In the genomic region with DNA sequence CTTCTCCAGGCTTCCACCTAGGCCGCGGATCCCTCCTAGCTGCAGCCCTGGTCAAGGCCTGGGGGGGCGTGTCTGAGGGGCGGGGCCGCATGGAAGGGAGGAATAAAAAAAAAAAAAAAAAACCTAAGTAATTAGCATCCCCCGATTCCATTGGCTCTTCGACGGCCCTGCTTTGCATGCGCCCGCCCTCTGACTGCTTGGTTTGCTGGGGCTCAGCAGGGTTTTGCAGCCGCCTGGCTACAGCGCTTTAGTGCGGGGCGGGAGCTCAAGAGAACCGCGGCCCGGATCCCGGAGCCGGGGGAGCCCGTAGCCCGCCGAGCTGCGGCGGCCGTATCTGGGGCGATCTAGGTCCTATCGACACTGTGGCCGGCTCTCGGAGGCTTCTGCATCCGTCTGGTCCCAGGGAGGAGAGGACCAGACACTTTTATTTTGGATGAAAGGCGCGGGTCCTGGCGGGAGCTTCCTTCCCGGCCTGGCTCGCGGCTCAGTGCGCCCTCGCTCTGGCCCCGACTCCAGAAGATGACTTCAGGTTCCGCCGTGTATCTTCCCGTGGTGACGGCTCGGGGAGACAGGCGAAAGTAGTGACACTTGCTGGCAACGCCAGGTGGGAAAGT, we compare ENCODE assay signal across 7 mouse cellular contexts. TPM values are rescaled to one million over a fixed set of nuclear protein-coding genes. Genes with fewer than 3 reads are reported as not detected.
DNase-seq lines count a peak whose midpoint lies in the region; ATAC-seq and TF ChIP-seq lines count a peak whose summit lies in the region.

A gene (plus strand): TSS at position 210 of the 614 bp plus-strand sequence.

- no peaks in the 10 kb centered on the region for H3K9me3 ChIP-seq in embryonic facial prominence, embryonic 13.5 days
- H3K9me3 ChIP-seq in limb, embryonic 13.5 days: peaks cover 4% of the 10 kb centered on the region; the same call in 1 of the 2 replicates
- H3K9me3 ChIP-seq in midbrain, embryonic 15.5 days: no peaks in the 10 kb centered on the region

- TF ChIP-seq CTCF in spleen, adult 2 months (IDR thresholded peaks at IDR 0.05; ENCODE audit: extremely low read depth, insufficient read depth, insufficient read length, insufficient replicate concordance): no peak

- H3K4me3 ChIP-seq in embryonic facial prominence, embryonic 13.5 days: peak within 1 kb of the TSS; percentile 69
- H3K4me3 ChIP-seq in limb, embryonic 13.5 days: peak within 1 kb of the TSS; percentile 76
- peak within 1 kb of the TSS; percentile 61 for H3K4me3 ChIP-seq in midbrain, embryonic 15.5 days
- peak within 1 kb of the TSS; percentile 61 for H3K4me3 ChIP-seq in spleen, adult 2 months (ENCODE audit: extremely low read depth, insufficient read depth, insufficient read length)

- peaks cover 37% of the 10 kb centered on the region for H3K4me1 ChIP-seq in embryonic facial prominence, embryonic 13.5 days
- H3K4me1 ChIP-seq in limb, embryonic 13.5 days: peaks cover 25% of the 10 kb centered on the region
- peaks cover 28% of the 10 kb centered on the region for H3K4me1 ChIP-seq in midbrain, embryonic 15.5 days
- no peaks in the 10 kb centered on the region; the same call in none of the 2 replicates for H3K4me1 ChIP-seq in spleen, adult 2 months (ENCODE audit: control insufficient read depth, insufficient read depth, insufficient read length)

- WGBS in embryonic facial prominence, embryonic 13.5 days: under 1% methylated on average over 46 of the region's 46 CpGs
- under 1% methylated on average over 46 of the region's 46 CpGs for WGBS in limb, embryonic 13.5 days
- WGBS in midbrain, embryonic 15.5 days: under 1% methylated on average over 46 of the region's 46 CpGs
- 1% methylated on average over 46 of the region's 46 CpGs for WGBS in spleen, adult 2 months

- TF ChIP-seq POLR2A in spleen, adult 2 months (IDR thresholded peaks at IDR 0.05; ENCODE audit: low read depth, low read length): no peak

- H3K27me3 ChIP-seq in embryonic facial prominence, embryonic 13.5 days: peaks cover 18% of the 10 kb centered on the region
- H3K27me3 ChIP-seq in limb, embryonic 13.5 days: no peaks in the 10 kb centered on the region
- no peaks in the 10 kb centered on the region for H3K27me3 ChIP-seq in midbrain, embryonic 15.5 days (replicated peaks)
- peaks cover 9% of the 10 kb centered on the region for H3K27me3 ChIP-seq in spleen, adult 2 months (ENCODE audit: control insufficient read depth, insufficient read depth, low read length)

- peak within 1 kb of the TSS; percentile 83 for H3K9ac ChIP-seq in embryonic facial prominence, embryonic 13.5 days
- peak within 1 kb of the TSS; percentile 81 for H3K9ac ChIP-seq in limb, embryonic 13.5 days
- H3K9ac ChIP-seq in midbrain, embryonic 15.5 days: peak within 1 kb of the TSS; percentile 58

- DNase-seq in adrenal gland, postnatal 4 days (ENCODE audit: low spot score in 2 of 2): peak; percentile 66 to 81
- peak; percentile 91 for DNase-seq in heart, adult 9 months (ENCODE audit: low spot score in 2 of 2)
- DNase-seq in kidney, adult 9 months: peak; percentile 93
- DNase-seq in spleen, adult 2 months (ENCODE audit: low read depth in 1 of 2, low spot score in 2 of 2): peak; percentile 38 to 62

- H3K27ac ChIP-seq in embryonic facial prominence, embryonic 13.5 days: peak within 1 kb of the TSS; percentile 76; the same call in 1 of the 2 replicates
- peak within 1 kb of the TSS; percentile 39; the same call in 1 of the 2 replicates for H3K27ac ChIP-seq in limb, embryonic 13.5 days
- H3K27ac ChIP-seq in midbrain, embryonic 15.5 days: peak within 1 kb of the TSS; percentile 76
- H3K27ac ChIP-seq in spleen, adult 2 months (ENCODE audit: insufficient read depth, low read length): peak within 1 kb of the TSS; percentile 53

- H3K4me2 ChIP-seq in embryonic facial prominence, embryonic 13.5 days: peak within 1 kb of the TSS; percentile 100
- peak within 1 kb of the TSS; percentile 100 for H3K4me2 ChIP-seq in limb, embryonic 13.5 days (replicated peaks)
- H3K4me2 ChIP-seq in midbrain, embryonic 15.5 days: peak within 1 kb of the TSS; percentile 93

- ATAC-seq in embryonic facial prominence, embryonic 13.5 days (ENCODE audit: insufficient number of reproducible peaks, insufficient read depth, low FRiP score, low TSS enrichment, low read depth): peak; percentile 91
- ATAC-seq in limb, embryonic 13.5 days (ENCODE audit: low FRiP score, low read depth): peak; percentile 95
- peak; percentile 94 for ATAC-seq in midbrain, embryonic 15.5 days (replicated peaks)

- H3K36me3 ChIP-seq in embryonic facial prominence, embryonic 13.5 days: no peaks in the 10 kb centered on the region
- no peaks in the 10 kb centered on the region for H3K36me3 ChIP-seq in limb, embryonic 13.5 days
- H3K36me3 ChIP-seq in midbrain, embryonic 15.5 days (replicated peaks): no peaks in the 10 kb centered on the region
- H3K36me3 ChIP-seq in spleen, adult 2 months (ENCODE audit: control insufficient read depth, insufficient read depth, low read length): no peaks in the 10 kb centered on the region

RNA-seq across cellular contexts. Expression of the gene that starts here (rescaled TPM):
- 1 to 10 TPM; 8.6 to 9.0 TPM for total RNA-seq in adrenal gland, postnatal 4 days (2021)
- polyA plus RNA-seq in embryonic facial prominence, embryonic 13.5 days (2015; fragmentation: Nextera tagmentation; extraction: Ambion mirVana): 6.4 and 7.2 TPM in 2 replicates
- polyA plus RNA-seq in limb, embryonic 13.5 days (2015; fragmentation: Nextera tagmentation; extraction: Ambion mirVana): 9.2 and 9.7 TPM in 2 replicates
- 15.7 and 17.1 TPM in 2 replicates for polyA plus RNA-seq in midbrain, embryonic 15.5 days (2015; fragmentation: Nextera tagmentation; extraction: Ambion mirVana)
- 7.8 TPM in 2 replicates for polyA plus RNA-seq in spleen, adult 2 months (2012; rRNA removed)

Comparison
In these comparisons a context has a peak if more than half of its experiments do, and no peak if none do; other contexts are left out.
1. Peak in every context shown above with its lines: DNase-seq, ATAC-seq, H3K4me3 ChIP-seq and H3K27ac ChIP-seq.